Mouse (Mus musculus): ENCODE results near the gene Ralb. TPM values are rescaled to one million over a fixed set of nuclear protein-coding genes. Genes with fewer than 3 reads are reported as not detected.

Ralb gene
- 89.2 and 93.2 TPM in 2 replicates for polyA plus RNA-seq (2016; fragmentation: Nextera tagmentation; extraction: Ambion mirVana)

- H3K4me1 ChIP-seq: peaks cover 26% of the 10 kb centered on the region
- H3K4me3 ChIP-seq: peak within 1 kb of the TSS; percentile 65
- WGBS: under 1% methylated on average over 57 of the region's 57 CpGs
- DNase-seq (ENCODE audit: low spot score): peak; percentile 95
- peaks cover 5% of the 10 kb centered on the region; the same call in 1 of the 2 replicates for H3K36me3 ChIP-seq
- peaks cover 33% of the 10 kb centered on the region for H3K27me3 ChIP-seq (ENCODE audit: low read depth, poor library complexity, severe bottlenecking)
- H3K27ac ChIP-seq (replicated peaks): peak within 1 kb of the TSS; percentile 84
- no peaks in the 10 kb centered on the region for H3K9me3 ChIP-seq (replicated peaks)
Observed at GRCm38 (mm10) chr1:119504260-119505062, at the start of gene Ralb. Gene Ralb (minus strand): TSS chr1:119504794.

DNA sequence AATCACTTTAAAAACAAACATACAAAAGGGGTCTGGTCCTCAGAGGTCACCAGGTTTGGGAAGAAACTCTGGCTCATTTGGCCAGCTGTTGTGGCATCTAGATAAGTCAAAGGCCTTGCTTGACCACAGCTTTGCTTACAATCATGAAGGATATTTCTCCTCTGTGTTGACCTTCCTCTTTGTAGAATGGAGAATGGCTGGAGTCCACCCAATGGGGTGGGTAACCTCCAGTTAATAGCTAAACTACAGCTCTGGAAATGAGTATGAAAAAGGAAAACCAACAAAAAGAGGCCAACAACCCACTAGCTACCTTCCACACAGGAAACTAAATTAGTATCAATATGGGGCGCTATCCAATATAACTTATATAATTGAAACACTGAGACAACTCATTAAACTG, 47.1 kb upstream of the Ralb start:
- H3K27me3 ChIP-seq (ENCODE audit: low read depth, poor library complexity, severe bottlenecking): no peaks in the 10 kb centered on the region
- peaks cover 95% of the 10 kb centered on the region for H3K36me3 ChIP-seq
- DNase-seq (ENCODE audit: low spot score): no peak
- no peak overlapping the region for H3K27ac ChIP-seq (replicated peaks)
- H3K4me3 ChIP-seq: no peak overlapping the region
- WGBS: 100% methylated on average over 1 of the region's 1 CpGs
- no peaks in the 10 kb centered on the region for H3K4me1 ChIP-seq
- no peaks in the 10 kb centered on the region for H3K9me3 ChIP-seq (replicated peaks)

GRCm38 (mm10) chr1:119550064-119550463, 45.5 kb upstream of the Ralb start:
- Histone ChIP-seq H3K36me3 (peaks cover 96% of the 10 kb centered on the region), H3K9me3 (replicated peaks) (no peaks in the 10 kb centered on the region)

DNA sequence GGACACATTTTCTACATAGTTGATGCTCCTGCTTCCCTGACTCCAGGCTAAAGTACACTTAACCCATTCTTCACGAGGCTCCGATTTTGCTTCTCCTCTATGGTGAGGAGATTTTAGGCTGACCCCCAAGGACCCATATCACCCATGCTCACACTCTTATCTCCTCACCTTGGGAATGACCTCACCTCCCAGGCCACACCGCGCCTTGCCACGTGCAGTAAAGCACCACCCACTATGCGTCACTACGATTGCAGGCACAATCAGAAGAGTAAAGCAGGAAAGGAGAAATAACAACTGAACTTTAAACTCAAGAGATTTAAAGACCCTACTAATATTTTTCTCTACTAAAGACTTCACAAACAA, 44.7 kb upstream of the Ralb start:
- 93% methylated on average over 7 of the region's 7 CpGs for WGBS
- peaks cover 95% of the 10 kb centered on the region for H3K36me3 ChIP-seq
- no peak overlapping the region for H3K4me3 ChIP-seq
- no peak for DNase-seq (ENCODE audit: low spot score)
- H3K27me3 ChIP-seq (ENCODE audit: low read depth, poor library complexity, severe bottlenecking): no peaks in the 10 kb centered on the region
- H3K4me1 ChIP-seq: no peaks in the 10 kb centered on the region
- no peak overlapping the region for H3K27ac ChIP-seq (replicated peaks)
- H3K9me3 ChIP-seq (replicated peaks): no peaks in the 10 kb centered on the region

More at GRCm38 (mm10) chr1:119550064-119550463, 45.5 kb upstream of the Ralb start:
- 80% methylated on average over 2 of the region's 2 CpGs for WGBS
- H3K27me3 ChIP-seq (ENCODE audit: low read depth, poor library complexity, severe bottlenecking): no peaks in the 10 kb centered on the region
- H3K4me3 ChIP-seq: no peak overlapping the region
- no peaks in the 10 kb centered on the region for H3K4me1 ChIP-seq
- no peak for DNase-seq (ENCODE audit: low spot score)
- no peak overlapping the region for H3K27ac ChIP-seq (replicated peaks)

- Histone ChIP-seq H3K4me3 (no peak overlapping the region), H3K9me3 (replicated peaks) (no peaks in the 10 kb centered on the region), H3K4me1 (no peaks in the 10 kb centered on the region), H3K36me3 (peaks cover 95% of the 10 kb centered on the region), H3K27me3 (ENCODE audit: low read depth, poor library complexity, severe bottlenecking) (no peaks in the 10 kb centered on the region), H3K27ac (replicated peaks) (no peak overlapping the region)
- 75% methylated on average over 7 of the region's 7 CpGs for WGBS
- peak; percentile 48 for DNase-seq (ENCODE audit: low spot score)
Observed at GRCm38 (mm10) chr1:119548668-119549326, 44.2 kb upstream of the Ralb start.

- H3K9me3 ChIP-seq (replicated peaks): no peaks in the 10 kb centered on the region
Observed at GRCm38 (mm10) chr1:119546490-119546889, 41.9 kb upstream of the Ralb start.

DNA sequence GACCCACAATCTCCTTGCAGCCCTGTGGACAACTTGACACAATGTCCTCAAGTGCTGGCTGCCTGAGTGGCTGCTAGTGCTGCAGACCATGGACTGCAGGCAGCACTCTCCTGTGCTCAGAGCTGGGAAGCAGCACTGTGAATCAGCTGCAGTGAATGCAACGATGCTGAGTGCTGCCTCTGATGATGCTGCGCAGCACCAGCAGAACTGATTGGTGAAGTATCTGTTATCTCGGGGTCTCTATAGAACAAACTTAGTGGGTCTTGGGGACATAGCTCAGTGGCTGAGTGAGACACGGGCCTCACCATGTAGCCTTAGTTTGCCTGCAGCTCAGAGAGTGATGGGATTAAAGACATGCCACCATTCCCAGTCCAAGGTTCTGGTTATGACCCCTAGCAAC, 41.1 kb upstream of the Ralb start:
- Histone ChIP-seq H3K27ac (replicated peaks) (no peak overlapping the region), H3K36me3 (peaks cover 89% of the 10 kb centered on the region), H3K4me1 (no peaks in the 10 kb centered on the region), H3K9me3 (replicated peaks) (no peaks in the 10 kb centered on the region), H3K27me3 (ENCODE audit: low read depth, poor library complexity, severe bottlenecking) (no peaks in the 10 kb centered on the region), H3K4me3 (no peak overlapping the region)
- DNase-seq (ENCODE audit: low spot score): no peak
- WGBS: 94% methylated on average over 4 of the region's 4 CpGs

More at GRCm38 (mm10) chr1:119546490-119546889, 41.9 kb upstream of the Ralb start:
- no peaks in the 10 kb centered on the region for H3K27me3 ChIP-seq (ENCODE audit: low read depth, poor library complexity, severe bottlenecking)
- no peak overlapping the region for H3K4me3 ChIP-seq
- WGBS: 89% methylated on average over 3 of the region's 3 CpGs
- peaks cover 93% of the 10 kb centered on the region for H3K36me3 ChIP-seq
- DNase-seq (ENCODE audit: low spot score): no peak
- no peak overlapping the region for H3K27ac ChIP-seq (replicated peaks)
- no peaks in the 10 kb centered on the region for H3K4me1 ChIP-seq

- Histone ChIP-seq H3K27me3 (ENCODE audit: low read depth, poor library complexity, severe bottlenecking) (no peaks in the 10 kb centered on the region), H3K4me1 (no peaks in the 10 kb centered on the region), H3K27ac (replicated peaks) (no peak overlapping the region), H3K4me3 (no peak overlapping the region), H3K36me3 (peaks cover 84% of the 10 kb centered on the region), H3K9me3 (replicated peaks) (no peaks in the 10 kb centered on the region)
- whole genome bisulfite sequencing: 78% methylated on average over 2 of the region's 2 CpGs
- no peak for DNase-seq (ENCODE audit: low spot score)
Observed at GRCm38 (mm10) chr1:119545164-119545563, 40.6 kb upstream of the Ralb start.

DNA sequence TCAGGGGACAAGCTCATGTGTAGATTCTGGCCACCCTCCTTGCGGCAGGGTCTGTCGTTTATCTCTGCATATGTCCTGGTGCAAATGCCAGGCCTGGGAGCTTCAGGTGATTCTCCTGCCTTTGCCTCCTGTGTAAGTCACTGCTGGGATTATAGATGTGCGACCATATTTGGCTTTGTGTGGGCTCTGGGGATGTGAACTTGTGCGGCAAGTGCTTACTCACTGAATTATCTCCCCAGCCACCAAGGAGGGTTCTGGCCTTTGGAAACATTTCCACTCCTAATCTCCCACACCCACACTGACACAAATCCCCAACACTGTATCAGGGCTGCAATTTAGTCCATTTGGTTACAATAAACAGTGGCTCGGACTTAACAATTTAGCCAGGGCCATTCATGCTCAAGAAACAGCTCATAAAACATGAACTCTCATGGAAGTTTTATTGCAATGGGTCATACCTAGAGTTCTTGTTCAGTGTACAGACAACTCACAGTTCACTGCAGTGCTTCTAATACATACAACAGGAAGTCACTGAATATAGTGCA, 40.1 kb upstream of the Ralb start:
- no peak for DNase-seq (ENCODE audit: low spot score)
- Histone ChIP-seq H3K27ac (replicated peaks) (no peak overlapping the region), H3K4me3 (no peak overlapping the region), H3K9me3 (replicated peaks) (no peaks in the 10 kb centered on the region), H3K36me3 (peaks cover 79% of the 10 kb centered on the region), H3K4me1 (no peaks in the 10 kb centered on the region), H3K27me3 (ENCODE audit: low read depth, poor library complexity, severe bottlenecking) (no peaks in the 10 kb centered on the region)
- WGBS: 94% methylated on average over 5 of the region's 5 CpGs

- WGBS: 89% methylated on average over 6 of the region's 6 CpGs
- Histone ChIP-seq H3K4me1 (no peaks in the 10 kb centered on the region), H3K4me3 (no peak overlapping the region), H3K27me3 (ENCODE audit: low read depth, poor library complexity, severe bottlenecking) (no peaks in the 10 kb centered on the region), H3K27ac (replicated peaks) (no peak overlapping the region), H3K9me3 (replicated peaks) (no peaks in the 10 kb centered on the region), H3K36me3 (peaks cover 78% of the 10 kb centered on the region)
- no peak for DNase-seq (ENCODE audit: low spot score)
Observed at GRCm38 (mm10) chr1:119543316-119543715, 38.7 kb upstream of the Ralb start.

- 79% methylated on average over 3 of the region's 3 CpGs for WGBS
- DNase-seq (ENCODE audit: low spot score): no peak
- H3K4me1 ChIP-seq: no peaks in the 10 kb centered on the region
- no peaks in the 10 kb centered on the region for H3K27me3 ChIP-seq (ENCODE audit: low read depth, poor library complexity, severe bottlenecking)
- H3K4me3 ChIP-seq: no peak overlapping the region
- H3K27ac ChIP-seq (replicated peaks): no peak overlapping the region
- H3K9me3 ChIP-seq (replicated peaks): no peaks in the 10 kb centered on the region
- H3K36me3 ChIP-seq: peaks cover 68% of the 10 kb centered on the region
Observed at GRCm38 (mm10) chr1:119541570-119541969, 37.0 kb upstream of the Ralb start.

DNA sequence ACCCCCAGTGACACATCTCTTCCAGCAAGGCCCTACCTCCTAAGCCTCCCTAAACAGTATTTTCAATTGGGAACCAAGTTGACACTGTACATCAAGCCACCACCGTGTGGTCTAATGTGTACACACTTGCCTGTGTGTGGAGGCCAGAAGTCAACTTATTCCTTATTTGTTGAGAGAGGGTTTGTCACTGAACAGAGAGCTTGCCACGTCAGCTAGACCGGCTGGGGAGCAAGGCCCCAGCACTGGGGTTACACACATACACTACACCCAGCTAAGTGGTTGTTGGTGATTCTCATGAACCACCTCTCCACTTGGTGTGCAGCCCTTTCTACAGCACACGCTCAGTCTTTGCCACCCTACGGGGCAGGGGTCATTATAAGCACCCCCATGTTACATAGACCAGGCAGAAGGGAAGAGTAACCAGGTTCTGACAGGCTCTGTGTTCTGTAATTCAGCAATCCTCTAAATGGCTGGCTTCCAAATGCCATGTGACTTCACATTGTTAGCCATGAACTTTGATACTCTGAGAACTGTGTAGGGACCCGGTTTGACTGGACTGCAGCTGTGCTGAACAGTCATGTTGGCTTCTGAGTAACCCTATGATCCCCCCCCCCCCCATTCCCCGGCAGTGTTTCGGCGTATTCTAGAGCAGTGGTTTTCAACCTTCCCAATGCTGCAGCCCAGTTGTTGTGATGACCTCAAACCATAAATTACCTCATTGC, 36.4 kb upstream of the Ralb start:
- H3K4me3 ChIP-seq: no peak overlapping the region
- DNase-seq (ENCODE audit: low spot score): no peak
- H3K9me3 ChIP-seq (replicated peaks): no peaks in the 10 kb centered on the region
- H3K4me1 ChIP-seq: no peaks in the 10 kb centered on the region
- H3K27me3 ChIP-seq (ENCODE audit: low read depth, poor library complexity, severe bottlenecking): no peaks in the 10 kb centered on the region
- H3K36me3 ChIP-seq: peaks cover 62% of the 10 kb centered on the region
- no peak overlapping the region for H3K27ac ChIP-seq (replicated peaks)
- 87% methylated on average over 9 of the region's 9 CpGs for WGBS
